Mouse (Mus musculus) kidney, adult 8-10 months (tissue): ENCODE data around the gene Klhl32.

Experiments
- DNase-seq, 2 experiments: peaks; one replicate each; pipeline ENCODE4 v3.0.0; 2022

Gene Klhl32

GRCm38 (mm10) chr4:24626686-24627085, 224.2 kb downstream of the Klhl32 start:
- DNase-seq, result no peak

- no peak for DNase-seq
Observed at GRCm38 (mm10) chr4:24625951-24626584, 224.9 kb downstream of the Klhl32 start.

GRCm38 (mm10) chr4:24621422-24622187, 229.3 kb downstream of the Klhl32 start:
- DNase-seq, result no peak

- DNase-seq, result peak; percentile 35 to 60
Observed at GRCm38 (mm10) chr4:24620440-24620839, 230.5 kb downstream of the Klhl32 start.

- DNase-seq, result no peak
Observed at GRCm38 (mm10) chr4:24620005-24620404, 230.9 kb downstream of the Klhl32 start.

- no peak for DNase-seq
Observed at GRCm38 (mm10) chr4:24609564-24609963, 241.4 kb downstream of the Klhl32 start.

- no peak for DNase-seq
Observed at GRCm38 (mm10) chr4:24609085-24609484, 241.8 kb downstream of the Klhl32 start.

GRCm38 (mm10) chr4:24601711-24602110, 249.2 kb downstream of the Klhl32 start:
- DNase-seq, result no peak

GRCm38 (mm10) chr4:24598637-24599036, 252.3 kb downstream of the Klhl32 start:
- DNase-seq, result peak; percentile 4 to 13

GRCm38 (mm10) chr4:24596942-24597611, 253.8 kb downstream of the Klhl32 start:
- DNase-seq, result no peak

- no peak for DNase-seq
Observed at GRCm38 (mm10) chr4:24594824-24595223, 256.1 kb downstream of the Klhl32 start.

- DNase-seq, result no peak
Observed at GRCm38 (mm10) chr4:24583997-24584396, 266.9 kb downstream of the Klhl32 start.

GRCm38 (mm10) chr4:24582295-24582694, 268.6 kb downstream of the Klhl32 start:
- no peak for DNase-seq

GRCm38 (mm10) chr4:24577594-24577993, 273.3 kb downstream of the Klhl32 start:
- no peak for DNase-seq

GRCm38 (mm10) chr4:24574276-24574675, 276.6 kb downstream of the Klhl32 start:
- DNase-seq, result peak; percentile 37 to 80

GRCm38 (mm10) chr4:24568989-24569556, 281.9 kb downstream of the Klhl32 start:
- no peak for DNase-seq

- no peak for DNase-seq
Observed at GRCm38 (mm10) chr4:24568026-24568425, 282.9 kb downstream of the Klhl32 start.
